Mouse (Mus musculus) MEL (cell line): ENCODE results near the gene Tnrc18. TPM values are rescaled to one million over a fixed set of nuclear protein-coding genes. Genes with fewer than 3 reads are reported as not detected.

Experiments used
- DNase-seq: peaks from one replicate; pipeline ENCODE4 v3.0.0; 2011; ENCODE audit warnings: low read depth, low spot score
- H3K27ac ChIP-seq: 2 replicates; pipeline ENCODE4 v1.5.1; 2012; ENCODE audit warnings: low read depth, mild to moderate bottlenecking, control low read depth, low read length, moderate library complexity; ENCODE audit not compliant: control insufficient read depth
- H3K27me3 ChIP-seq, 2 experiments: fragments of 150-350 bp in 1 of 2; sonication (generic) in 1 of 2; 2 replicates each; pipeline ENCODE4 v1.6.1; 2012; ENCODE audit warnings: low read length in 2 of 2, mild to moderate bottlenecking in 2 of 2, improper control_type of control experiment in 1 of 2, moderate library complexity in 1 of 2; ENCODE audit not compliant: insufficient read depth in 2 of 2, control insufficient read depth in 1 of 2
- H3K36me3 ChIP-seq, 2 experiments: 2 replicates each; pipeline ENCODE4 v1.6.1; 2012 to 2014; ENCODE audit warnings: low read length in 2 of 2, improper control_type of control experiment in 1 of 2, inconsistent platforms in 1 of 2, mild to moderate bottlenecking in 1 of 2; ENCODE audit not compliant: insufficient read depth in 2 of 2, control insufficient read depth in 1 of 2
- H3K4me1 ChIP-seq, 2 experiments: fragments of 150-350 bp in 1 of 2; sonication (generic) in 1 of 2; 2 replicates each; pipeline ENCODE4 v1.6.1; 2012; ENCODE audit warnings: low read length in 2 of 2, improper control_type of control experiment in 1 of 2, mild to moderate bottlenecking in 1 of 2; ENCODE audit not compliant: insufficient read depth in 2 of 2, control insufficient read depth in 1 of 2
- H3K4me3 ChIP-seq, 2 experiments: fragments of 150-350 bp in 1 of 2; sonication (generic) in 1 of 2; 2 replicates each; pipeline ENCODE4 v1.5.1; 2012; ENCODE audit warnings: low read depth in 2 of 2, low read length in 2 of 2, mild to moderate bottlenecking in 2 of 2, moderate library complexity in 2 of 2, control low read depth in 1 of 2, improper control_type of control experiment in 1 of 2; ENCODE audit not compliant: control insufficient read depth in 1 of 2, insufficient read depth in 1 of 2
- H3K79me2 ChIP-seq: 2 replicates; pipeline ENCODE4 v1.6.1; 2012; ENCODE audit warnings: mild to moderate bottlenecking, low read length, moderate library complexity; ENCODE audit not compliant: control insufficient read depth, poor library complexity, insufficient read depth
- H3K9ac ChIP-seq: 2 replicates; pipeline ENCODE4 v1.6.1; 2012; ENCODE audit warnings: low read depth, mild to moderate bottlenecking, control low read depth, low read length, moderate library complexity; ENCODE audit not compliant: control insufficient read depth, poor library complexity, severe bottlenecking
- H3K9me3 ChIP-seq: fragments of 150-350 bp; sonication (generic); replicated peaks from 2 replicates; pipeline ENCODE4 v1.6.1; 2012; ENCODE audit warnings: mild to moderate bottlenecking, low read length, improper control_type of control experiment, moderate library complexity; ENCODE audit not compliant: insufficient read depth
- CHD2 ChIP-seq: IDR thresholded peaks from 2 replicates; pipeline ENCODE4 v1.6.1; 2011; ENCODE audit warnings: low read length, improper control_type of control experiment
- CTCF ChIP-seq, 3 experiments: IDR thresholded peaks in 2 of 3; conservative IDR thresholded peaks in 1 of 3; 2 replicates each; pipeline ENCODE4 v1.5.1; 2011 to 2012; ENCODE audit warnings: low read length in 3 of 3, low read depth in 2 of 3, mild to moderate bottlenecking in 2 of 3, improper control_type of control experiment in 1 of 3, inconsistent platforms in 1 of 3, mixed read lengths in 1 of 3, moderate library complexity in 1 of 3; ENCODE audit not compliant: control insufficient read depth in 1 of 3, insufficient read depth in 1 of 3, poor library complexity in 1 of 3, severe bottlenecking in 1 of 3
- ELF1 ChIP-seq: IDR thresholded peaks from 2 replicates; pipeline ENCODE4 v1.6.1; 2014; ENCODE audit warnings: low read depth, mild to moderate bottlenecking, inconsistent platforms, low read length, improper control_type of control experiment, moderate library complexity
- ETS1 ChIP-seq: IDR thresholded peaks from 2 replicates; pipeline ENCODE4 v1.6.1; 2012; ENCODE audit warnings: low read depth, mild to moderate bottlenecking, inconsistent platforms, low read length, improper control_type of control experiment, moderate library complexity
- GATA1 ChIP-seq: IDR thresholded peaks from 2 replicates; pipeline ENCODE4 v1.6.1; 2011; ENCODE audit warnings: low read depth, low read length, improper control_type of control experiment
- JUND ChIP-seq: IDR thresholded peaks from 2 replicates; pipeline ENCODE4 v1.6.1; 2011; ENCODE audit warnings: low read depth, mild to moderate bottlenecking, improper control_type of control experiment, low read length
- MAX ChIP-seq: IDR thresholded peaks from 2 replicates; pipeline ENCODE4 v1.6.1; 2011; ENCODE audit warnings: low read length, improper control_type of control experiment
- MAZ ChIP-seq: IDR thresholded peaks from 2 replicates; pipeline ENCODE4 v1.6.1; 2012; ENCODE audit warnings: low read depth, mild to moderate bottlenecking, inconsistent platforms, low read length, improper control_type of control experiment
- MEF2A ChIP-seq: IDR thresholded peaks from 2 replicates; pipeline ENCODE4 v1.6.1; 2014; ENCODE audit warnings: low read depth, mild to moderate bottlenecking, inconsistent platforms, low read length, improper control_type of control experiment; ENCODE audit not compliant: poor library complexity, insufficient replicate concordance, severe bottlenecking; ENCODE audit errors: extremely low read depth
- MYB ChIP-seq: IDR thresholded peaks from 2 replicates; pipeline ENCODE4 v1.6.1; 2011; ENCODE audit warnings: mild to moderate bottlenecking, low read depth, low read length, improper control_type of control experiment
- MYC ChIP-seq: IDR thresholded peaks from 2 replicates; pipeline ENCODE4 v1.6.1; 2011; ENCODE audit warnings: low read depth, mild to moderate bottlenecking, low read length, improper control_type of control experiment, moderate library complexity
- NELFE ChIP-seq: IDR thresholded peaks from 2 replicates; pipeline ENCODE4 v1.6.1; 2011; ENCODE audit warnings: low read depth, low read length, improper control_type of control experiment
- NRF1 ChIP-seq: IDR thresholded peaks from 2 replicates; pipeline ENCODE4 v1.6.1; 2014; ENCODE audit warnings: low read depth, mild to moderate bottlenecking, inconsistent platforms, low read length, improper control_type of control experiment, moderate library complexity; ENCODE audit not compliant: poor library complexity, insufficient read depth, severe bottlenecking
- POLR2AphosphoS2 ChIP-seq: IDR thresholded peaks from 2 replicates; pipeline ENCODE4 v1.6.1; 2011; ENCODE audit warnings: low read length, improper control_type of control experiment
- RCOR1 ChIP-seq: IDR thresholded peaks from 2 replicates; pipeline ENCODE4 v1.6.1; 2012; ENCODE audit warnings: low read depth, mild to moderate bottlenecking, inconsistent platforms, low read length, improper control_type of control experiment
- USF1 ChIP-seq: IDR thresholded peaks from 2 replicates; pipeline ENCODE4 v1.6.1; 2014; ENCODE audit warnings: low read depth, mild to moderate bottlenecking, inconsistent platforms, low read length, improper control_type of control experiment, moderate library complexity
- ZC3H11A ChIP-seq: IDR thresholded peaks from 2 replicates; pipeline ENCODE4 v1.6.1; 2012; ENCODE audit warnings: low read depth, mild to moderate bottlenecking, inconsistent platforms, low read length, improper control_type of control experiment
- ZKSCAN1 ChIP-seq: IDR thresholded peaks from 2 replicates; pipeline ENCODE4 v1.6.1; 2012; ENCODE audit warnings: low read depth, mild to moderate bottlenecking, inconsistent platforms, low read length, improper control_type of control experiment, moderate library complexity
- ZMIZ1 ChIP-seq: IDR thresholded peaks from 2 replicates; pipeline ENCODE4 v1.6.1; 2012; ENCODE audit warnings: low read depth, mild to moderate bottlenecking, inconsistent platforms, low read length, improper control_type of control experiment, moderate library complexity
- polyA plus RNA-seq, 2 experiments: library from polyadenylated mRNA; stranded (reverse) in 1 of 2; unstranded in 1 of 2; fragments of >175 nt in 1 of 2; fragments of >200 nt in 1 of 2; gene quantifications; 2 replicates each; pipeline versions ENCODE4 v1.2.1 to v1.2.4; 2012; ENCODE audit warnings: low replicate concordance in 2 of 2, low read depth in 1 of 2; ENCODE audit not compliant: insufficient read length in 2 of 2, insufficient read depth in 1 of 2, missing spikeins in 1 of 2
- total RNA-seq: library from RNA; depleted of rRNA; stranded (reverse); fragments of 300-350 nt; gene quantifications from 2 replicates; pipeline ENCODE4 v1.2.3, GENCODE M21; 2012

Tnrc18 gene
- total and polyA plus RNA-seq, 3 experiments: 0.31 to 3.4 TPM; not detected in 1

DNA sequence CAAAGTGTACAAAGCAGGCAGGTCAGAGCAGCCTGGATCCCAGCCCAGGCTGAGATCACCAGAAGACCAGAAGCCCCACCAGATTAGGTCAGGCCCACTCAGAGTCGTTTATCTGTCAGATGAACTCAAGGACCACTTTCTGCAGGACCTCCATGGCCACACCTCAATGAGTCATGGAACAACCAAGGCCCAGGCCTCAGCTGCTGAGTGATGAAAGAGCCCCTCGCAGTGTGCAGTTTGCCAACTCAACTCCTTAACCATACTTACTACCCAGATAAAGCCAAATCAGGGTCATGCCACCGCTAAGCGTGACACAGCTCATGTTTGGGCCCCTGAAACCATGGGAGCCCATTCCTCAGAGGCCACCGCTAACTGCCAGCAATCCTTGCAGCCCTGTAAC lies 109.8 kb downstream of the Tnrc18 start:
- Histone ChIP-seq H3K4me3 (no peak overlapping the region), H3K27me3 (no peaks in the 10 kb centered on the region; a peak in 1 of 4 replicates), H3K9me3 (no peaks in the 10 kb centered on the region), H3K9ac (no peak overlapping the region), H3K36me3 (no peaks in the 10 kb centered on the region), H3K27ac (no peak overlapping the region), H3K79me2 (no peaks in the 10 kb centered on the region), H3K4me1 (no peaks in the 10 kb centered on the region)
- no peak for TF ChIP-seq MAX
- TF ChIP-seq RCOR1: no peak
- no peak for TF ChIP-seq ZMIZ1
- no peak for DNase-seq

GRCm38 (mm10) chr5:142703569-142703968 lies 113.9 kb downstream of the Tnrc18 start:
- no peaks in the 10 kb centered on the region for H3K36me3 ChIP-seq
- no peak overlapping the region for H3K27ac ChIP-seq
- no peak overlapping the region for H3K4me3 ChIP-seq
- H3K4me1 ChIP-seq: no peaks in the 10 kb centered on the region
- H3K79me2 ChIP-seq: no peaks in the 10 kb centered on the region
- no peaks in the 10 kb centered on the region for H3K9me3 ChIP-seq
- TF ChIP-seq CHD2 (no peak), RCOR1 (no peak), ZKSCAN1 (no peak), CTCF (IDR thresholded peaks at IDR 0.05 in 2 of 3, conservative IDR thresholded peaks at IDR 0.05 in 1 of 3; ENCODE audit: control insufficient read depth in 1 of 3, insufficient read depth in 1 of 3, low read depth in 2 of 3, low read length in 3 of 3, poor library complexity in 1 of 3, severe bottlenecking in 1 of 3) (no peak), MYC (no peak), ETS1 (no peak), GATA1 (no peak), MEF2A (no peak), JUND (no peak), ZC3H11A (no peak), ELF1 (no peak), MYB (no peak), NRF1 (no peak), MAZ (no peak)
- no peaks in the 10 kb centered on the region for H3K27me3 ChIP-seq
- no peak overlapping the region for H3K9ac ChIP-seq
- DNase-seq: no peak

GRCm38 (mm10) chr5:142702511-142703138 lies 114.8 kb downstream of the Tnrc18 start:
- TF ChIP-seq USF1: no peak
- no peak for TF ChIP-seq NELFE
- TF ChIP-seq MYC: no peak
- TF ChIP-seq POLR2AphosphoS2: no peak
- Histone ChIP-seq H3K36me3 (no peaks in the 10 kb centered on the region), H3K4me1 (no peaks in the 10 kb centered on the region), H3K27me3 (no peaks in the 10 kb centered on the region), H3K27ac (no peak overlapping the region), H3K9me3 (no peaks in the 10 kb centered on the region), H3K79me2 (no peaks in the 10 kb centered on the region), H3K4me3 (no peak overlapping the region), H3K9ac (no peak overlapping the region)
- DNase-seq: no peak
